Mouse (Mus musculus) bone marrow, adult 2 months (tissue): ENCODE data around the gene Rab3c.

Experiments used
- CTCF ChIP-seq: fragments of 200-500 bp; IDR thresholded peaks from 2 replicates; pipeline ENCODE4 v1.5.1; 2011; ENCODE audit warnings: low read length, control low read depth; ENCODE audit not compliant: control insufficient read depth, insufficient read depth
- POLR2A ChIP-seq: fragments of 200-500 bp; IDR thresholded peaks from 2 replicates; pipeline ENCODE4 v1.6.1; 2011; ENCODE audit warnings: low read depth, mild to moderate bottlenecking, control low read depth, low read length, borderline replicate concordance; ENCODE audit not compliant: control insufficient read depth

GRCm38 (mm10) chr13:110018941-110019743, 261.7 kb downstream of the Rab3c start:
- no peak for TF ChIP-seq POLR2A
- TF ChIP-seq CTCF = no peak
